Mouse (Mus musculus): ENCODE measurements around the gene Tns3. TPM values are rescaled to one million over a fixed set of nuclear protein-coding genes. Genes with fewer than 3 reads are reported as not detected.

Gene Tns3
- total RNA-seq, 2 experiments from 2014 or later: 19.5 to 21.4 TPM

DNA sequence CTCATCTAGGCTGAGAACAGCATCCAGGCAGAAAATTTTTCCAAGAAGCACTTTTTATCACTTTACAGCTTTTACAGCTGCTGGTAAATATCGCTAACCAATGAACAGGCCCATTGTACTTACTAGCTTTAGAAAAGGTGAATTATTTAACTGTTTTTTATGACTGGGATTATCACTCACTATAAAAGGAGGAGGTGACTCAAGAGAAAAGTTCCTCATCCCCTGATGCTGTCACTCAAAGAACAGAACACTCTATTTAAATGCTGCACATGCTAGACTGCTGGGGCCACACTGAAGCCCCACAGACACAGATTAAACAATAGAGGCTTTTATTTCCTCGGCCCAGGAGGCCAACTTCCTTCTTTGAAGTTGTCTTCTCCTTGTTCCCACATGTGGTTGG is 80.0 kb downstream of the Tns3 start:
- DNase-seq: no peak
- intact Hi-C loops (cut with DNase I): no loop called here

DNA sequence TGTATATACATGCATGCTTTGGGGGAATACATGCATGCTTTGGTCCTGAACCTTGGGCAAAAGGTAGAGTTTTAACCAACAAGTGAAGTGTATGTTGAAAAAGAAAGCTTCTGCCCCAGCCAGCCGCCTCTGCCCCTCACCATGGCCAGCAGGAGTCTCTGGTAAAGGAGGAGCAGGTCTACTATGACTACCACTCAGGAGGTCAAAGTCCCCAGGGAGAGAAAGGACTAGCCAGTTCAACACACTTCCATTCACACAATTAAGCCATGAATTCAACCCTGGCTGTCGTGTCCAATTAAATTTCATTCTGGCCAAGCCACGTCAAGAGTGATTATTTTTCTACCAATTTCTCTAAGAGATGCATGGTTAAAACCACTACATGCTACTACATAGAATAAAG is 81.2 kb downstream of the Tns3 start:
- DNase-seq: no peak
- intact Hi-C loops (cut with DNase I): no loop called here

DNA sequence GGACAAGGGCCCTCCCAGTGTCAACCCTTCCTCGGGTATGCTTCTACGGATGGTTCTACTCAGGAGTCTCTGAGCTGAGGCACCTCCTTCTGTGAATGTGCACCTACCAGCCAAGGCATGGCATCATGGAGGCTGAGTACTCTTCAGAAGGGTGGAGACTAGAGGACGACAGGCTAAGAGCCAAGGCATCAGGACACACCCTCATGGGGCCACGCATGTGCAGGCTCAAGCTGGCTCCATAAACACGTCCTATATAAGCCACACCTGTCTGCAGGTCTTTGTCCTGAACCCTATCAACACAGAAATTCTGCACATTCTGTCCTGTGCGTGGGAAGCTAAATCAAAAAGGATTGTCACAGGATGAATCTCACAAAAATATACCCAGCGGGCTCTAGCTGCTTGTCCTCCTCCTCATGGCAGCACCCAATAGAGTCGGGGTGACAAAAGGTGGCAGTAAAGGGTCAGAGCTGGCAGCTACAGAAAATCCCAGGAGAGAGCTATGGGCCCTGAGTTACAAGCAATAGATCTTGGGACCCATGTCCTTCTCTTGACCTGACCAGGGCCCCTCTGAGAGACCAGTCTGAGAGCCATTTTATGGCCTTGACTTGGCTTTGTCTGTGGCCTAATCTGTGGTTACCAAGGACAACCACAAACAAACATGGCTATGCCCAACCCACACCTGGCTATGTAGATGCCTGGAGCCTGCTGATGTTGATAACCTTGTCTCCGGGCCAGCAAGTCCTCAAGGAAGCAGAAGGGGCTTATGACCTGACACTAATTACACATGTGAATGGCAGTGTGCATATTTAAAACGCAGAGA is 82.0 kb downstream of the Tns3 start:
- DNase-seq: no peak
- intact Hi-C loops (cut with DNase I): no loop called here

DNA sequence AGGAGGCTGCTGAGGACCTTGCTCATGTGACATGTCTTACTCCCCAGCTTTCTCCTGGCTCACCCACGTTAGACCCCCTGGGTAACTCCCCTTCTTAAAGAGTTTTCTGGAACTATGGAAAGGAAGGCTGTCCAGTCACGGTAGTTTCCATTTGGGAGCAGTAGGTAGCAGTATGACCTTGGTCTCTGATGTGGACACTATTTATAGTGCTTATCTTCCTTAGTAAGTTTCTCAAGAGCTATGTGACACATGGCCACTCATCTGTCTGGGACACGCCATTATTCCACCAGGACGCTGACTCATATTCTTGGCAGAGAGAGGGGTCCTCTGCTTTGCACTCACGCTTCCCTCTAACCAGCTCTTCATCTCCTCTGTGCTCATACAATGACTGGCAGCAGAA is 84.5 kb downstream of the Tns3 start:
- no peak for DNase-seq

DNA sequence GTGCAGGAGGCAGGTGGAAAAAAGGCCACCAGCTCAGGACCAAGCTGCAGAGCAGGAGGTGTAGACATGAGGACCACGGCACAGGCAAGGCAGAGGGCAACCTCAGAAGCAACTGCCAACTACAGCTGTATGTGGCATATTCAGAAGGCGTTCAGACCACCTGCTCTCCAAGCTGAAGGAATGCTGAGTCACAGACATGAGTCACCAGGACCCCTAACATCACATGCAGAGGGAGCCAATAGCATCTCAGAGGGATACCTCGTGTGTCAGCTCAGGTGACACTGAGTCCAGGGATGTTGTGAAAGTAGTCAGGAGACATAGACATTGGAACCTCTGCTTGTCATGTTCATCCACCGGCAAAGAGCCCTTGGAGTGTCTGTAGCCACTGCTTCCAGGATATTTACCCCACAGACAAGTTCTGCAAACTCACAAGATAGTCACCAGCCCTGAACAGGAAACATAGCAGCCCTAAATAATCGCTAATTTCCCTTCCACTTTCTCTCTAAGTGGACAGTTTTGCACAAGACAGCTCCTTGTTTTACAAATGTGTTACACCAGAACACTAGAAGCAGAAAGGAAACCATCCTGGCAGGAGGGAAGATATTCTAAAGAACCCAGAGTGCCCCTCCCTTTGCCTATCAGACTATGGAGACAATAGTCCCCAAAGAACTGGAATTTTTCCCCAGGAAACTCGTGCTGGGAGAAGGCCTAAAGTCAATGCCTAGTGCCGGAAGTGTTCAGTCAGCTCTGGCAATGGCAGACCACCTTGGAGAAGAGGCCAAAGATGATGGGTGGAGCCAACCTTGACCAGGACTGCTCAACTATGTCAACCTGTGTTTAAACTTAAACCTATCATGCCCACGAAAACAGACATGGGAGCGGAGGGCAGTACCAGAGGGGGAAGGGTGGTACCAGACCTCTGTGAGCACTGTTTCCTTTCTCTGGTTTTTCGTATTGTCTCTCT is 88.8 kb downstream of the Tns3 start:
- intact Hi-C loops (cut with DNase I): no loop called here
- DNase-seq: no peak

More for the DNA sequence above, 84.5 kb downstream of the Tns3 start:
- intact Hi-C loops (cut with DNase I): no loop called here

DNA sequence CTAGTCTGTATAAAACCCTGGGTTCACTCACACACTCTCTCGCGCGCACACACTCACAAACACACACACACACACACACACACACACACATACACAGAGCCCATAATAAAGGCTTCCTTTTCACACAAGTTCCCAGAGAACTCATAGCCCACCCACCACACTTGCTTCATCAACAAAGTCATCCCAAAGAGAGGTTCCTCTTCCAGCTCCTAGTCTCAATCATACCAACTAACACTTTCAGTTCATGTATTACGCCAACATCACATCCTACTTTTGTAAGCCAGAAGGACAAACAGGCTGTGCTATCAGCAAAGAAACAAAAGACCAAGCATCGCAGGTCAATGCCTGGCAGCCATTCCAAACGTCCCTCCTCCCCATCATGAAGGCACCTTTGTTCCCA is 89.8 kb downstream of the Tns3 start:
- intact Hi-C loops (cut with DNase I): no loop called here
- DNase-seq: no peak

DNA sequence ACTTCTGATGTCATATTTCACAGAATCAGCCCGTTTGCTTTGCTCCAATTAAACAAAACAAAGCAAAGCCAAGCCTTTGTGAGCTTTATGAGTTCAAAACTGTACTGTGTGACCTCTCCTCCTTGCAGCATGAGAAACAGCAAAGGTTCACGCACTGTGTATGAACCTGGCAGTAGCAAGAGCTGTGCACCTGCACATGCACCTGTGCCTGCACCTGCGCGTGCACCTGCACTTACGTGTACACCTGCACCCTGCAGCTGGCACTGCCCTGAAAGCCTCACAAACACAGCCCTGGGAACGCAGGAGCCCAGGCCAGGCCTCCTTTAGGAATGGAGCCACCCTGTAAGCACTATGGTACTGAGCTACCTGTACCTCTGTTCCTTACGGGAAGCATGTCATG is 91.6 kb downstream of the Tns3 start:
- DNase-seq: no peak
- intact Hi-C loops (cut with DNase I): no loop called here

DNA sequence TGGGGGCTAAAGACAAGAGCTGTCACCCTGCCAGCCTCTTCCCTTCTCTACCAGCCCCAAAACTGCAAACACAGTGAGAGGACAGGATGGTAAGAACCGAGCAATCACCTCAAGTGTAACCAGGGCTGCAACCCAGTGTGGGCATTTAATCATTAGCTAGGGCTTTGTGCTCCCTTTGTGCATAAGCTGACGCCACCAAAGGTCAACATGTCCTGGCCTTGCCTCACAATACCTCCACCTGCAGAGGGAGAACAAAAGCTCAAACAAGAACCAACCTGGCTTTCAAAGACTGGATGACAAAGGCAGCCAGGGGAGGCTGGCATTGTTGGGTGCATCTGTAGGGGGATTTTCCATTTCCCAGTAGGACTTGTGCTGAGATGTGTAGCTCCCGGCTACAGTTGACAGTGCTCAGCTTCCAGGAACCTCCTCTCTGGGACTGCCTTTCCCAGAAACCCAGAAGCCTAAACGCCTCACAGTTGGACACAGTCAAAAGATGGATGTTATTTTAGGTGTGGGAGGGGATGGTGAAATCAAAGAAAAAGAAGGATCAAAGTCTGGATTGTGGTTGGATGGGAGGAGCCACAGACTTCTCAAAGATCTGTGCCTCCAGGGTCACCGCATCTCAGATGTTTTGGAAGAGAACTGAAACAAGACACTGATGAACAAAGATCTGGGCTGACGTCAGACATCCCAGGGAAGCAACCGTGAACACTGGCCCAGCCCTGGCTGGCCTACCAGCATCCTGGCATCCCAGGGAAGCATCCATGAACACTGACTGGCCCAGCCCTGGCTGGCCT is 94.9 kb downstream of the Tns3 start:
- intact Hi-C loops (cut with DNase I): no loop called here

DNA sequence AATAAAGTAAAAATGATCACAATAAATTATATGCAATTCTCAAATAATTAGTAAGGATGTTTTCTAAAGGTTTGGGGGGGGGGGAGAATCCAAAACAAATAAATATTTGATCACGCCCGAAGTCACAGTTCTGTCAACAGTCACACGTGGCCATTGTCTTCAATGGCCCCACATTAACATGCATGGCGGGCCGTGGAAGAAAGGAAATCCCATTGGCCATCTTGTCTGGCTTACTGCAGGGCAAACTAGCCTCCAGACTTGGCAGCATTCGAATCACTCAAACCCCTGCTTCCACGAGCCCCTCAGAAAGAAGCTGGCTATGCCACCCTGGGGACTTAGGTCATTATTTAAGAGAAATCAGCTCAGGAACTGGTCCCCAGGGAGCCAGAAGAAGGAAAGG is 95.5 kb downstream of the Tns3 start:
- DNase-seq: no peak
- intact Hi-C loops (cut with DNase I): no loop called here

More for the DNA sequence above, 94.9 kb downstream of the Tns3 start:
- no peak for DNase-seq

DNA sequence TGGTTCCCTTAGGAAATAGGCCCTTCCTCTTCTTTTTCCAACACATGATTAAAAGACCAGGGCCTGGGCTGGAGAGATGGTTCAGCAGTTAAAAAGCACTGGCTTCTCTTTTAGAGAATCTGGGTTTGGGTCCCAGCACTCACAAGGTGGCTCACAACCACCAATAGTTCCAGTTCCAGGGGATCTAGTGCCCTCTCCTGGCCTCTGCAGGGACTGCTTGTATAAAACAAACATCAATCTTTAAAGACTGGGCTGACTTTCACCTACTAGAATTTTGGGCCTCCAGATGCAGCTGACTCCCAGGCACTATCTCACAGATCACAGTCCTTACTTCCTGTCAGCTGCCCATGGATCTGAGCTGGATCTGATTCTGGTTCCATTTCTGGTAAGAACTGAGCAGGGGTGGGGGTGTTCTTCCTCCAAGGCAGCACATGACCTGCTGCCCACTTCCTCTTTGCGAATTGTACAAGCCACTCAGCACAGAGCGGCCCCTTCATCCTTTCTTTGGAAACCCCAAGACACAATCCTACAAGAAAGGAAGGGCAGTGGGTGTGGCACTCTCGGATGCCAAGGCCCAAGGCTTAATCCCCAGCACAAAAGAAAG is 98.0 kb downstream of the Tns3 start:
- intact Hi-C loops (cut with DNase I): no loop called here
- no peak for DNase-seq

DNA sequence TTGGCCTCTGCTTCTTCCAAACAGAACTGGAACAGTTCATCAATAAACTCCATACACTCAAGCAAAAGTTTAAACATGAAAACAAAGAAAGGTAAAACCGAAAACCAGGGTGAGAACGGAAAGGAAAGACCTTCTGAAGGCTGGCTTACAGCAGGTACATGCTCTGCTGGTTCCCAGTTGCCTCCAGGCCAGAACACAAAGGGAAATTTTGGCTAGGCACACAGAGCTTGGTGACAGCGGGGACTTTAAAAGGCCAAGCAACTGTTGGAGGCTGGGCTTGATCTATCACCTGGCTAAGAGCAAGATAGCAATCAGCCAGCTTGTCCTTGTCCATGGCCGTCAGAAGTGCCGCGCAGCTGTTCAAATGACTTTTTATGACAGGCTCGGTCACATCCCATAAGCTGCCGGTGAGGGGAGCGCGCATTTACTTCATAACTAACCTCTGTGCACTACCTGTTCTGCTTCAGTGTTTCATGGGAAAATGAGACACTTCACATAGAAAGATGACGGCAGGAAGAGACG is 105.5 kb downstream of the Tns3 start:
- DNase-seq: no peak
- intact Hi-C loops (cut with DNase I): no loop called here

DNA sequence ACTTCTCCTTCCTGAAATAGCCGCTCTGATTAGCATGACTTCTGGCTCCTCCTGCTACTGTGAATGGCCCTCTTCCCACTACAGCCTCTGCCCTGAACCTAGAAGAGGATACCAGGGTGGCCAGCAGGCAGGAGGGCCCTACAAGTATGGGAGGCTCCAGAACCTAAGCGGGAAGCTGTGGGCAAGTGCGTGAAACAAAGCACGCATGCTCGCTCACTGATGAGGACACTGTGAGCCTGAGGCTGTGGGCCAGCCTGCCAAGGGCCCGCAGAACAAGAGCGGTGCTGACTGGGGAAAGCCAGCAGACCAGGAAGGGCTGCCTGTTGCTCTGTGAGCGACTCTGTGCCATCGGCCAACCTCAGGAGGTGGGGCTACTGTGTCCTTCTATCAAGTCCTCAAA is 106.1 kb downstream of the Tns3 start:
- DNase-seq: peak; percentile 19
- intact Hi-C loops (cut with DNase I): no loop called here

DNA sequence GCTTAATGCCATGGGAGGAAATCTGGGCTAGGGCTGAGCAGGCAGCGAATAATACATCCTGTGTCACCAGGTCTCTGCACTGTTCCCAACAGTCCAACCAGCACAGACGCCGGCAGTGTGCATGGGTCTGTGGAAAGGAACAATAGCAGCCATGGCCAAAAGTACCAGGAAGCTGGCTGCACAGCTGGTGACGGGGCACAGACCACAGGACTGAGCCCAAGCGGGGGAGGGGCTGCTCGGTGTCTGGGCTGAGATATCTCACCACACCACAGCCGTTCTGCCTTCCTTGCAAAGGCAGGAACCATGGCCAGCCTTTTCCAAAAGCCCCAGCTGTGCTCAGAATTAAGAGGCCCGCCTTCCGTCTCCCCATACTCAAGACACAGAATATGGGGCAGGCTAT is 107.3 kb downstream of the Tns3 start:
- DNase-seq: peak; percentile 77
- intact Hi-C loops (cut with DNase I): no loop called here

DNA sequence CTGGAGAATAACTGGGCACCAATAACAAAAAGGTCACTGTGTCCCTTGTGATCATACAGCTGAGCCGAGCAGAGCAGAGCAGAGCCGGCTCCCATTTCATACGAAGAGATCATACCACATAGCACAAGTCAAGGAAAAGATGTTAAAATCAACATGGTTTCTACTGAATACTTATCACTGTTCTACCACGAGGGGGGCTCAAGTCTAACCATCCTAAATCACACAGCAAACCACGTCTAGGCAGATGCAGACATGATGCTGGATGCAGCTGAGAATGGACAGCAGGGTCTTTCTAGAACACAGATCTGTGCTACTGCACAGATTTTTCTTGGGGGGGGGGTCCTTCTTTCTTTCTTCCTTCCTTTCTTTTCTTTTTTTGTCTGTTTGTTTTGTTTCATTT is 112.6 kb downstream of the Tns3 start:
- intact Hi-C loops (cut with DNase I): no loop called here
- DNase-seq: no peak

DNA sequence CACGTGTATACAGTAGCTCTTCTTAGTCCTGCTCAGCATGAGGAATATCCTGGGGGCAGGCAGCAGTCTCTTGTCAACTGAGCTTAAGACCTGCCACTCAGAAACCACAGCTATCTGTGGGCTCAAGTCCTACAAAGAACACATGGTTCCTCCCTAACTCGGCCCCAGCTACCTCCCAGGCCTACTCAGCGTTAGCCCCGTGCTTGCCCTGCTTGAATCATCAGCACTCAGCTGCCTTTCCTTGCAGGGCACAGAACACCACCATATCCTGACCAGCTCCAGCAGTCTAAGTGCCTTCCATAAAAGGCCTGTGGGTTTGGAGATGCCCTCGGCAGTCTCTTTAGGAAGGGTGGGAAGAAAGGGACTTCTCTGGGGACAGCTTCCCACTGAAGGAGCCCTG is 116.7 kb downstream of the Tns3 start:
- intact Hi-C loops (cut with DNase I): no loop called here
- no peak for DNase-seq

DNA sequence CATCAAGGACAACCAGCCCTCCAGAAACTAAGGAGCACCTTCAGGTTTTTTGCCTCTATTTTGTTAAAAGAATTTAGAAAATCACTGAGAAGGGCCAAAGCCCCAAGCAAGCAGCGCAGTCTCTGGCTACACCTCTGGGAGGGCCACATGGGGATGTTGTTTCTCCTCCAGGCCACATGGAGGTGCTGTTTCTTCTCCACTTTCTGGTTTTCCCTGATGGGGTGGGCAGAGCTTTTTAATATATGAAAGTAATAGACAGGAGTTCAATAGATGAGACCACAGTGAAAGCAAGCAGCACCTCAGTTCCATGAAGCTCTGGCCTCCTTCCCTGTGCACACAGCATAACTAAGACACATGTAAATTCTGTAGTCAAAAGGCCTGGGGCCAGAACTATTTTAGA is 118.5 kb downstream of the Tns3 start:
- DNase-seq: no peak
- intact Hi-C loops (cut with DNase I): no loop called here

DNA sequence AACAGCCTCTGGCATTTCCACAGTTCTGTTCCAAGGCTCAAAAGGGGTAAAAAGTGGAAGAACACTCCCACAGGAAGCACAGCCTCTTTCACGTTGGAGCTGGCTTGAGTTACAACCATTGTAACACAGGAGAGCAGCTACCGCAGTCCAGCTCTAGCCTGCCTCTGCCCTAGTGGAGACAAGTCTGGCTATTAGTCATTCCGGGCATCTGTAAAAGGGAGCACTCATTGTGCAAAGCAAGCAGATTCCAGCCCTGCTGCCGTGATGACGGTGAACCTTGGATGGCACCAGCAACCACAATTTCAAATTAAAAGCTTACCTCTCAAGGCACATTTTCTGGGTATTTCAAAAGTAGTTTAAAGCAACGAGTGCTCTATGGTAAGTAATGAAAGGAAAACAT is 120.0 kb downstream of the Tns3 start:
- DNase-seq: no peak
- intact Hi-C loops (cut with DNase I): no loop called here

DNA sequence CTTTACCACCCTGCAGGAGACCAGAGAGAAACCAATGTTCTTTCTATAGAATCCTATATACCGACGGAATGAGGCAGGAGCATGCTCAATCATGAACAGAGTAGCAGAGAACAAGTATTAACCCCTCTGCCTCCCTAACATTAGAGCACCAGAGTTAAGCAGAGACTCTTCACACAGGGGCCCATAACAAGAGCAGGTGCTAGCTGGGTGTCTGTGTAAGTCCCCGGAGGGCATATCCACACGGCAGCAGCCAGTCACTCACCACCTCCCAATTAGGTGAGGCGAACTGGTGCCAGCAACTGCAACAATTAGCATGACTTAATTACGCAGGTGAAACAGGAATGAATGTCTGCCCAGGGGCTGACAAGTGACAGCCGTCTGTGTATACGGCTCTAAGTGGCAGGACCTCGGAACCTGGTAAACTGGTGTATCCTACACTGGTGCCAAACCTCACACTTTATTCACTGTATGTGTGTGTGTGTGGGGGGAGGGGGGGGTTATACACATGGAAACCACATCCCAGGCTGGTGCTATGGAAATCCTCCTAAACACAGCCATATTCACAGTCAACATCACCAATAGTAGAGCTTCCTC is 123.0 kb downstream of the Tns3 start:
- intact Hi-C loops (cut with DNase I): no loop called here
- DNase-seq: no peak

DNA sequence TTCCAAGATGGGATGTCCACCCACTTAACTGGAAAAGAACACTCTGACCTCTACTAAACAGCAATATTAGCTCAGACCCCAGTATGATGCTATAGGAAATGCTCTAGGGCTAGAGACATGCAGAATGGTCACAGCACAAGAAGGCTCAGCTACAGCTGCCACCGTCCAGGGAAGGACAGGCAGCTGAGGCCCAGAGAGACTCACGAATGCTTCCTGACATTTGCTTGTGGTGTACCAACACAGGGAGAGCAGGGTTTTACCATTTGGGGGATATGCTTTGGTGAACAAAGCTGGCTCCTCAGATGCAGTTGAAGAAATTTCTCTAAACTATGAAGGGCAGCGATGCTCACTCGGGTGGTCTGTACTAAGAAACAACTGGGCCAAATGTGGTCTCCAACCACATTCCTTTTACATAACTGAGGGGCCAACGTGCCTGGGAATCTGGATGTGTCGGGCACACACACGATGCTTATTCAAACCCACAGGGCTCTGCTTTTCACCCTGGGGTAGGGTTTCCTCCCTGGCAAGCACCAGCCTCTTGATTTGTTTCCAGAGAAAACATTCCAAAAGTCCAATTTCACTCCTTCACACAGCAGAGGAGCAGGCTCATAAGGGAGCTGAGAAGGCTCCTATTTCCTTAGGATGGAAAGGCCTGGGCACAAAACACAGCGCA is 124.6 kb downstream of the Tns3 start:
- DNase-seq: no peak
- intact Hi-C loops (cut with DNase I): loop anchor here (5.0 kb wide), 2 partner anchors 318 to 598 kb away; no protein-coding TSS in a partner anchor

Data from left cerebral cortex, postnatal 4 days (tissue).